Mouse (Mus musculus): Measurements from ENCODE around the gene En1.

The En1 gene

GRCm38 (mm10) chr1:120628821-120629220 lies 26.6 kb downstream of the En1 start:
- no peak for DNase-seq

- no peak for DNase-seq
These were observed 41.2 kb downstream of the En1 start for GRCm38 (mm10) chr1:120643380-120643779.

DNA sequence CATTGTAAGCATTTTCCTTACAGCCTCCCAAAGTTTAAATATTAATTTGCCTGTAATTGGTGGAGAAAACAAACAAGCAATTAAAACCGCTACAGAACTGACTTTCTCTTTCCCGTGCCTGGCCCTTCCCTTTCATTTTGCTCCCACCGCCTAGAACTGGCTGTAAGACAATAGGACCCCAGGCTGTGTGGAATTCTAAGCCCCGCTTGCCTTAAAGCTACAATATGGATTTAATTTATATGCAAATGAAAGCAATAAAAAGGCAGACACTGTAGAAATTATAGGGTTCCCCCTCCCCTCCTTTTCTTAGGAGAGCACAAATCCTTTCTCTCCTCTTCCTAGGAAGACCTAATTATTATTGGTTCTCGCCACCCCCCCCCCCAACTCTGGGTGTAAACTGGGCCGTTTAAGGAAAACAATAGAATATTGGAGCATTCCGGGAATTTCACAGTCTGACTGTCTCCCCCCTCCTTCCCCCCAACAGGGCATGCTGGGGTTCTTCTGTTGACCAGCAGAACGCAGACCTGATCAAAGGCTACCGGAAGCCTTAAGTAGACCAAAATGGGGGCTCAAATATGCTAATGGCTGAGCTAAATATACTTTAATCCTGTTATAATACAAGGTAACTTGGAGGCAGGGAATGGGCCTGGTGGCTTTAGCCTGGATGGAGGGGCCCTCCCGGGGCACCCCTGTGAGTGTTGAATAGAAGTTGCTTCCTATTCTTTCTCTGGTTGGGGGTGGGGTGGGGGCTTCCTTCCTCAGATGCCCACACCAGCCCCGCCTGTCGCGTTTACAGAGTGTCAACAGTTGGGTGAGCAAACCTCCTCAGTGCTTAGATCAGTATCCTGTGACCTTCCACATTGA lies 41.9 kb downstream of the En1 start:
- no peak for DNase-seq

- no peak for DNase-seq
These were observed 42.5 kb downstream of the En1 start for GRCm38 (mm10) chr1:120644755-120645154.

GRCm38 (mm10) chr1:120650068-120650467 lies 47.9 kb downstream of the En1 start:
- DNase-seq, result no peak

DNA sequence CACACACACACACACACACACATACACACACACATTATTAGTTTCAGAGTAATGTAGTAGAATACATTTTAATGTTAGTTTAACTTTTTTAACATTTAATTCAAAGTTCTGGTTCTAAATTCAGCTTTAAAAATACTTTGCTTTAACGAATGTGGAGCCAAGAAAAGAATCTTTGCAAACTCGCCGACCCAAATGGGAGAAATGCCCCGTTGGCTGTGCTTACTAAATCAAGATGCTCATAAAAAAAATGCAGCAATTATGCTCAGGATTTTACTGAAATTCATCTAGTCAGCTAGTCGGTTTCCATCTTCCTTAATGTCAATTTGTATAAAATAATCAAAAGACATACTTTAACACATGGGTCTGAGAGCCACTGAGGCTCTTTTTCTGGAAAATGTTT lies 49.8 kb downstream of the En1 start:
- DNase-seq, result no peak

- DNase-seq, result no peak
These were observed 52.8 kb downstream of the En1 start for GRCm38 (mm10) chr1:120654950-120655396.
